Mouse (Mus musculus) common myeloid progenitor, adult 5-6 weeks (primary cell): ENCODE data around the gene Gmppa. TPM values are rescaled to one million over a fixed set of nuclear protein-coding genes. Genes with fewer than 3 reads are reported as not detected.

Experiments used
- ATAC-seq: replicated peaks from 2 replicates; pipeline ENCODE4 v1.8.0; 2016; ENCODE audit warnings: low read depth, mild to moderate bottlenecking, moderate TSS enrichment, inconsistent platforms; ENCODE audit not compliant: poor library complexity, severe bottlenecking
- total RNA-seq: library from RNA; stranded (forward); fragments of 200-1000, 187-1606 nt; gene quantifications from 2 replicates; pipeline ENCODE4 v1.2.3, GENCODE M21; 2017

The Gmppa gene
- total RNA-seq, 1 experiment from 2014 or later = 73.9 TPM

- no peak for ATAC-seq
These were observed 13.4 kb upstream of the Gmppa start for GRCm38 (mm10) chr1:75422216-75422822.

DNA sequence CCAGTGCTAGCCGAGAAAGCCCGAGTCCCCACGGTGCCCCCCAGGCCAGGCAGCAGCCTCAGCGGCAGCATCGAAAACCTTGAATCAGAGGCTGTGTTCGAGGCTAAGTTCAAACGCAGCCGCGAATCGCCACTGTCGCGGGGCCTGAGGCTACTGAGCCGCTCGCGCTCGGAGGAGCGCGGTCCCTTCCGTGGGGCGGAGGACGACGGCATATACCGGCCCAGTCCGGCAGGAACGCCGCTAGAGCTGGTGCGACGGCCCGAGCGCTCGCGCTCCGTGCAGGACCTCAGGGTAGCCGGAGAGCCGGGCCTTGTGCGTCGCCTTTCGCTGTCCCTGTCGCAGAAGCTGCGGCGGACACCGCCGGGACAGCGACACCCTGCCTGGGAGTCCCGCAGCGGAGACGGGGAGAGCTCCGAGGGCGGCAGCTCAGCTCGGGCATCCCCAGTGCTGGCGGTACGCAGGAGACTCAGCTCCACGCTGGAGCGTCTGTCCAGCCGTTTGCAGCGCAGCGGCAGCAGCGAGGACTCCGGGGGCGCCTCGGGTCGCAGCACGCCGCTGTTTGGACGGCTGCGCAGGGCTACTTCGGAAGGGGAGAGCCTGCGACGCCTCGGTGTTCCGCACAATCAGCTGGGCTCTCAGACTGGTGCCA, 12.8 kb upstream of the Gmppa start:
- peak; percentile 23 for ATAC-seq

- no peak for ATAC-seq
These were observed 11.8 kb upstream of the Gmppa start for GRCm38 (mm10) chr1:75423780-75424390.

DNA sequence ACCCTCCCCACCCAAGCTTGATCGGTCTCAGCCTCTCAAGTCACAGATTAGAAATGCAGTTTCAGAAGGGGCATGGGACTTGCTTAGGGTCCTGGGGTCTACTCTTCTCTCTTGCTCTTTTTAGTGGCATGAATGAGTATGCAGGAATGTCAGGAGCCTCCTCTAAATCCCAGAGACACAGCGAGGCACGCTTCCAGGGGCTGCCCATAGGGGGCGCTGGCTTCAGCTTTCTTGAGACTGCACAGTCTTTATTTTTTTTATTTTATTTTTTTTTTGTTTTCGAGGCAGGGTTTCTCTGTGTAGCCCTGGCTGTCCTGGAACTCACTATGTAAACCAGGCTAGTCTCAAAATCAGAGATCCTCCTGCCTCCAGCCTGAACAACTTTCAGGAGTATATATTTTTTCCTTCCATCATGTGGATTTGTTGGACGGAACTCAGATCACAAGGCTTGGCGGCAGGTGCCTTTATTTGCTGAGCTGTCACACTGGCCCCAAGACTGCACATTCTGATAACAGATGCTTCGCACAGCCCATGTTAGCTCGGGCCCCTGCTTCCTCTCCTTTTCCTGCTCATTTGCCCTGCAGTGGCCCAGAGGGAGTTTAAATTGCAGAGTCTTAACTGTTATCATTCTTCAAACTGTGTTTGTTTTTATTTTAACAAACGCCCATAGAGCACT, 9.8 kb upstream of the Gmppa start:
- 0 out of 2 replicates have a peak, but pooled peaks have one; percentile 26 for ATAC-seq

DNA sequence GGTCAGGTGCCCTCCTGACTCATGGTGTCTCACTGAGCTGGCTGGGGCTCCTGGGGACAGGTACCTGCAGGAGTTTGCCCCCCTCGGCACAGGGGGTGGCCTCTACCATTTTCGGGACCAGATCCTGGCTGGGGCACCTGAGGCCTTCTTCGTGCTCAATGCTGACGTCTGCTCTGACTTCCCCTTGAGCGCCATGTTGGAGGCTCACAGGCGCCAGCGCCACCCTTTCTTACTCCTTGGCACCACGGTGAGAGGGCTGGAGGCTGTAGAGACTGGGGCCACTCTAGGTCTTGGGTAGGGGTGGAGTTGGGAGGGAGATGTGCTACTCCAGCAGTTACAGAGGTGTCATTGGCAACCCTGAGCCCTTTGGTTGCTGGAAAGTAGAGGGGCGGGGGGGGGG, 3.1 kb downstream of the Gmppa start:
- ATAC-seq = no peak

GRCm38 (mm10) chr1:75440661-75441060, 4.9 kb downstream of the Gmppa start:
- no peak for ATAC-seq

GRCm38 (mm10) chr1:75441471-75441996, 5.8 kb downstream of the Gmppa start:
- ATAC-seq = no peak

DNA sequence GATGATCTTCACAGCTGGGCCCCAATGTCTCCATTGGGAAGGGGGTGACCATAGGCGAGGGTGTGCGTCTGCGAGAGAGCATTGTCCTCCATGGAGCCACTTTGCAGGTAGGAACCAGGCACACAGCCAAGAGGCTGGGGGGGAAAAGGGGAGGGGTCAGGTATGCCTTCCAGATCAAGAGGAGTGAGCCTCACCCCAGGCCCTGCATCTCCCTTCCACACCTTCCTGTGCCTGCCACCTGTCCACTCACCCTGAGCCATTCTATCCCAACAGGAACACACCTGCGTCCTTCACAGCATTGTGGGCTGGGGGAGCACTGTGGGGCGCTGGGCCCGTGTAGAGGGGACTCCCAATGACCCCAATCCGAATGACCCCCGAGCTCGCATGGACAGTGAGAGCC, 6.4 kb downstream of the Gmppa start:
- ATAC-seq = no peak

DNA sequence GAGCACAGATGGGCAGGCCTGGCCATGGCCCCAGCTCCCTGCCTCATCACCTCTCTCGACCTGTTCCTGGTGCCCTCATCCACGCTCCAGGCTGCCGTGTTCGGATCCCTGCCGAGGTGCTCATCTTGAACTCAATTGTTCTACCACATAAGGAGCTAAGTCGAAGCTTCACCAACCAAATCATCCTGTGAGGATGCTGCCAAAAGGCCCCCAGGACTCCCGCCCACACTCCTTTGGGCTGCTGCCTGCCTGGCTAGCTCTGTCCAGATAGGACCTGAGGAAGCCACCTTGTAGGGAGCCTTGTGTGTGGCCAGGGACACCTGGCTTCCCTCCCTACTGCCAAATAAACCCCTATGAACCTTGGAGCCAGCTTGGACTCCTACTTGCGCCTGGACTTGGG, 7.1 kb downstream of the Gmppa start:
- ATAC-seq = no peak

- no peak for ATAC-seq
These were observed 7.7 kb downstream of the Gmppa start for GRCm38 (mm10) chr1:75443247-75444024.

GRCm38 (mm10) chr1:75444208-75444607, 8.5 kb downstream of the Gmppa start:
- ATAC-seq = no peak

GRCm38 (mm10) chr1:75445141-75445701, 9.5 kb downstream of the Gmppa start:
- ATAC-seq = no peak

DNA sequence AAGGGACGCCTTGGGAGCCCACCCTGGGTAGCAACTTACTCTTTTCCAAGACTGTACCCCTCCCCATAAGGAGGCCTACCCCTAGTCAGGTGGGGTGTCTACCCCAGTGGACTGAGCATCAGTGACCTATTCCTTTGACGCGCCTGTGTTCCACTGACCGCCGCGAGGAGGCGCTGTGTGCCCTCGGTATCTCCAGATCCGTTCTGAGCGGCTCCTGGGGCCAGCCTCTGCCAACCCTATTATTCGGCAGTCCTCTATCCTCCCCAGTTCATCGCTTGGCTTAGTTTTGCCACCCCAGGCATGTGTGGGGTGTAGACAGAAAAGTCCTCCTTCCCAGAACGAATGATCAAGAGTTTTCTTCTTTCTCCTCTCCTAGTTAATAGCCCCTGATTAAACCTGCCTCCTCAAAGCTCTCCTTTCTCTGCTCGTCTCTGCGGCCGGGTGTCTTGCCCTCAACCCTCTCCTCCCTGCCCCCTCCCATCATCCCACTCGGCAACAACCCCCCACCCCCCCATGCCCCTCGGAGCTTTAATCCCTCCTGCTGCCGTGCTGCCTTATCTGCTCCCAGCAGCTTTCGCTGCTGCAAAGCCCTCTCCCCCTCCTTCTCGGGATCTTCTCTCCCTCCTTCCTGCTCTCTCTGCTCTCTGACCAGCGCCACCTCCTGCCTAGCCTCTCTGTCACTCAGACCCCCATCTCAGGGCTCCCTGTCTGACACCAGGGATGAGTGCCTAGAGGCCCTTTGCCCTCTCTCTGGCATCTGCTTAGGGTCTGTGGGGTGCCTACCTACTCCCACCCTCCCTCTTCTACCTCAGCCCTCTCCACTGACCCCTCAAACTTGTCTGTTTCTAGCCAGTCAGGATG, 10.3 kb downstream of the Gmppa start:
- peak; percentile 53 for ATAC-seq

GRCm38 (mm10) chr1:75446656-75447055, 10.9 kb downstream of the Gmppa start:
- ATAC-seq = no peak

DNA sequence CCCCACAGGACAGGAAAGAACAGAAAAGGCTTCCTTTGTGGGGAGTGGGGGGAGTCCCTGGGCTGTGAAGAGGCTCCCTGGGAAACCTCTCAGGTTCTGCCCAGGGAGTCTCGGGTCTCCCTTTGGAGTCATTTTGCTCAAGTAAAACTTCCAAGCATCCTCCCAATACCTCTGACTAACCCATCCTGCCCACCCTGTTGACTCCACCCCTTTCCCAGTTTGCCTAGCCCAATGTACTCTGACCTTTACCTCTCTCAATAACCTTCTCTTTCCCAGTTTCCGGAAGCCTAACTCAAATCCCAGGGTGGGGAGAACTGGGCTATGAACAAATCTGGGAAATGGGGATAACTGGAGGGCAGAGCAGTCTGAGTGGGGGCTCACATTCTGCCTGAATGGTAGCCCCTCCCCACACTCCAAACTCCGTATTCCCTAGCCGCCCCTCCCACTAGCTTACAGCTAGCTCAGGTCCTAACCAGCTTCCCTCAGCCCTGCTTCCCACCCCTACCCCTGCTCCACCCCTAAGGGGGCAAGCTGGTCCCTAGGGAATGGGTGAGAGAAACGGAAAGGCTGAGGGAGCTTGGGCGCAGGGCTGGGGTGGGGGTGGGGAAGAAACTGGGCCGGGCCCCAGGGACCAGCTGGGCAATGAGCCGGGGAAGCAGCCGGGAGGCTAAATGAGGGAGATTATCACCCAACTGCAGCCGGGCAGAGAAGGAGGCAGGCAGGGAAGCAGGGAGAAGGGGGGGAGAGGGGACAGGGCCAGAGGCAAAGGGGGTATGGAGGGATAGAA, 11.7 kb downstream of the Gmppa start:
- ATAC-seq = no peak

DNA sequence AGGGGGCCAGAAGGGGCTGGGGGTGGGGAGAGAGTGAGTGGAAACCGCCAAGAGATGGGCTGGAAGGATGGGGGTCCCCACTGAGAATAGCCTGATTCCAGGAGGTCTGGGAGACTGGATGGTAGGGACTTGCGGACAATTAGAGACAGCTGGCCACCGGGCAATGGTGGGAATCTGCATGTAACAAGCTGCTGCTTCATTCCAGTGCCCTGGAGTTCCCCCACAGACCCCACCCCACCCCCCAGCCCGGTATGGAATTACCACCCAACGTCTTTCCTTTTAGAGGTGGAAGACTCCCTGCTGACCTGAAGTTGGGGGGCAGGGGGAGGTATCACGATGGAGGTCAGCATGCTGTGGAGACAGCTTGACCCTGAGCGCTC, 12.3 kb downstream of the Gmppa start:
- ATAC-seq = no peak

GRCm38 (mm10) chr1:75448937-75449336, 13.2 kb downstream of the Gmppa start:
- no peak for ATAC-seq
